Mouse (Mus musculus) adrenal gland, postnatal 10 days (tissue): Measurements from ENCODE around the gene Gm7271. TPM values are rescaled to one million over a fixed set of nuclear protein-coding genes. Genes with fewer than 3 reads are reported as not detected.
A peak's percentile ranks its signal among the peaks of the same experiment; 100 is the strongest.

Experiments
- DNase-seq: peaks from one replicate; pipeline ENCODE4 v3.0.0; 2021; ENCODE audit warnings: mixed read lengths
- long read RNA-seq, 2 experiments: library from polyadenylated mRNA; stranded (forward); transcript quantifications; one replicate each; pipeline ENCODE4 v2.0.0; 2021
- total RNA-seq, 2 experiments: library from RNA; stranded (reverse); gene quantifications; 2 replicates each; pipeline ENCODE4 v1.2.3; 2021

The Gm7271 gene
- total RNA-seq: not detected
- long read RNA-seq, experiment 1: 0 reads
- long read RNA-seq, experiment 2: 0 reads

- DNase-seq: no peak
Observed at GRCm38 (mm10) chr5:76483811-76484210, at the start of gene Gm7271. Gm7271 (plus strand) TSS chr5:76484040.

GRCm38 (mm10) chr5:76437100-76437499 lies 46.7 kb upstream of the Gm7271 start:
- DNase-seq: no peak

GRCm38 (mm10) chr5:76437696-76438095 lies 46.1 kb upstream of the Gm7271 start:
- DNase-seq: no peak

- no peak for DNase-seq
Observed at GRCm38 (mm10) chr5:76441431-76441830, 42.4 kb upstream of the Gm7271 start.

GRCm38 (mm10) chr5:76474931-76475330 lies 8.9 kb upstream of the Gm7271 start:
- DNase-seq: no peak

GRCm38 (mm10) chr5:76476873-76477272 lies 7.0 kb upstream of the Gm7271 start:
- DNase-seq: no peak

GRCm38 (mm10) chr5:76477764-76478163 lies 6.1 kb upstream of the Gm7271 start:
- DNase-seq: no peak

GRCm38 (mm10) chr5:76495126-76495525 lies 11.3 kb downstream of the Gm7271 start:
- DNase-seq: no peak

- no peak for DNase-seq
Observed at GRCm38 (mm10) chr5:76522446-76522845, 38.6 kb downstream of the Gm7271 start.

GRCm38 (mm10) chr5:76524623-76525022 lies 40.8 kb downstream of the Gm7271 start:
- DNase-seq: no peak

GRCm38 (mm10) chr5:76525066-76525465 lies 41.2 kb downstream of the Gm7271 start:
- DNase-seq: peak; percentile 38

- no peak for DNase-seq
Observed at GRCm38 (mm10) chr5:76525829-76526228, 42.0 kb downstream of the Gm7271 start.

GRCm38 (mm10) chr5:76529040-76529703 lies 45.3 kb downstream of the Gm7271 start, which contains the start of gene Exoc1:
Exoc1 (plus strand) TSS chr5:76529311.
- peak; percentile 94 for DNase-seq

GRCm38 (mm10) chr5:76529704-76530066 lies 45.8 kb downstream of the Gm7271 start:
- no peak for DNase-seq

- no peak for DNase-seq
Observed at GRCm38 (mm10) chr5:76533186-76533585, 49.3 kb downstream of the Gm7271 start.

GRCm38 (mm10) chr5:76536231-76536630 lies 52.4 kb downstream of the Gm7271 start:
- DNase-seq: no peak

GRCm38 (mm10) chr5:76537578-76537977 lies 53.7 kb downstream of the Gm7271 start:
- no peak for DNase-seq

GRCm38 (mm10) chr5:76540181-76540580 lies 56.3 kb downstream of the Gm7271 start:
- peak; percentile 48 for DNase-seq

- DNase-seq: no peak
Observed at GRCm38 (mm10) chr5:76540842-76541241, 57.0 kb downstream of the Gm7271 start.

GRCm38 (mm10) chr5:76543200-76543599 lies 59.4 kb downstream of the Gm7271 start:
- DNase-seq: no peak

- no peak for DNase-seq
Observed at GRCm38 (mm10) chr5:76550426-76550825, 66.6 kb downstream of the Gm7271 start.

GRCm38 (mm10) chr5:76565321-76565720 lies 81.5 kb downstream of the Gm7271 start:
- peak; percentile 80 for DNase-seq
